Mouse (Mus musculus): ENCODE results near the gene Clns1a. TPM values are rescaled to one million over a fixed set of nuclear protein-coding genes. Genes with fewer than 3 reads are reported as not detected.
A peak's percentile ranks its signal among the peaks of the same experiment; 100 is the strongest.

Gene Clns1a
- polyA plus RNA-seq, 1 experiment from 2014 or later: 299 TPM

GRCm38 (mm10) chr7:97709204-97709603, 12.8 kb downstream of the Clns1a start:
- peaks cover 71% of the 10 kb centered on the region for H3K36me3 ChIP-seq
- no peak overlapping the region for H3K27ac ChIP-seq (replicated peaks)
- no peak for DNase-seq (ENCODE audit: low spot score)
- 93% methylated on average over 3 of the region's 3 CpGs for WGBS
- no peak overlapping the region for H3K4me3 ChIP-seq
- no peaks in the 10 kb centered on the region for H3K4me1 ChIP-seq
- H3K27me3 ChIP-seq (ENCODE audit: low read depth, poor library complexity, severe bottlenecking): no peaks in the 10 kb centered on the region
- no peaks in the 10 kb centered on the region for H3K9me3 ChIP-seq (replicated peaks)

GRCm38 (mm10) chr7:97714651-97715050, 18.2 kb downstream of the Clns1a start:
- 92% methylated on average over 5 of the region's 5 CpGs for WGBS

GRCm38 (mm10) chr7:97717326-97717725, 20.9 kb downstream of the Clns1a start:
- WGBS: 91% methylated on average over 1 of the region's 1 CpGs
- Histone ChIP-seq H3K36me3 (peaks cover 89% of the 10 kb centered on the region), H3K4me1 (no peaks in the 10 kb centered on the region), H3K27ac (replicated peaks) (no peak overlapping the region), H3K27me3 (ENCODE audit: low read depth, poor library complexity, severe bottlenecking) (no peaks in the 10 kb centered on the region), H3K9me3 (replicated peaks) (no peaks in the 10 kb centered on the region), H3K4me3 (no peak overlapping the region)
- DNase-seq (ENCODE audit: low spot score): no peak

More at GRCm38 (mm10) chr7:97714651-97715050, 18.2 kb downstream of the Clns1a start:
- Histone ChIP-seq H3K36me3 (peaks cover 89% of the 10 kb centered on the region), H3K27me3 (ENCODE audit: low read depth, poor library complexity, severe bottlenecking) (no peaks in the 10 kb centered on the region), H3K9me3 (replicated peaks) (no peaks in the 10 kb centered on the region), H3K27ac (replicated peaks) (no peak overlapping the region), H3K4me3 (no peak overlapping the region), H3K4me1 (no peaks in the 10 kb centered on the region)
- DNase-seq (ENCODE audit: low spot score): no peak

- 75% methylated on average over 5 of the region's 5 CpGs for WGBS
- Histone ChIP-seq H3K9me3 (replicated peaks) (no peaks in the 10 kb centered on the region), H3K4me1 (no peaks in the 10 kb centered on the region), H3K27me3 (ENCODE audit: low read depth, poor library complexity, severe bottlenecking) (no peaks in the 10 kb centered on the region), H3K4me3 (no peak overlapping the region), H3K27ac (replicated peaks) (no peak overlapping the region), H3K36me3 (peaks cover 83% of the 10 kb centered on the region)
- no peak for DNase-seq (ENCODE audit: low spot score)
These were observed 22.6 kb downstream of the Clns1a start for GRCm38 (mm10) chr7:97719078-97719477.

- Histone ChIP-seq H3K4me3 (no peak overlapping the region), H3K27ac (replicated peaks) (no peak overlapping the region), H3K36me3 (peaks cover 76% of the 10 kb centered on the region), H3K4me1 (no peaks in the 10 kb centered on the region), H3K27me3 (ENCODE audit: low read depth, poor library complexity, severe bottlenecking) (no peaks in the 10 kb centered on the region), H3K9me3 (replicated peaks) (no peaks in the 10 kb centered on the region)
- no peak for DNase-seq (ENCODE audit: low spot score)
- WGBS: 81% methylated on average over 5 of the region's 5 CpGs
These were observed 23.7 kb downstream of the Clns1a start for GRCm38 (mm10) chr7:97720109-97720508.

- peaks cover 70% of the 10 kb centered on the region for H3K36me3 ChIP-seq
- H3K27ac ChIP-seq (replicated peaks): no peak overlapping the region
- DNase-seq (ENCODE audit: low spot score): no peak
- no peaks in the 10 kb centered on the region for H3K27me3 ChIP-seq (ENCODE audit: low read depth, poor library complexity, severe bottlenecking)
- H3K9me3 ChIP-seq (replicated peaks): no peaks in the 10 kb centered on the region
- H3K4me1 ChIP-seq: 0 out of 2 replicates have a peak, but pooled peaks cover 3% of the 10 kb centered on the region
- whole genome bisulfite sequencing: 96% methylated on average over 7 of the region's 7 CpGs
- H3K4me3 ChIP-seq: no peak overlapping the region
These were observed 26.0 kb downstream of the Clns1a start for GRCm38 (mm10) chr7:97722278-97722918.

- Histone ChIP-seq H3K4me1 (peaks cover 12% of the 10 kb centered on the region), H3K27ac (replicated peaks) (no peak overlapping the region), H3K27me3 (ENCODE audit: low read depth, poor library complexity, severe bottlenecking) (no peaks in the 10 kb centered on the region), H3K4me3 (no peak overlapping the region), H3K36me3 (peaks cover 55% of the 10 kb centered on the region), H3K9me3 (replicated peaks) (no peaks in the 10 kb centered on the region)
- no peak for DNase-seq (ENCODE audit: low spot score)
- WGBS: 90% methylated on average over 11 of the region's 11 CpGs
These were observed 27.5 kb downstream of the Clns1a start for GRCm38 (mm10) chr7:97723646-97724538.

- Histone ChIP-seq H3K36me3 (peaks cover 40% of the 10 kb centered on the region), H3K9me3 (replicated peaks) (no peaks in the 10 kb centered on the region), H3K27me3 (ENCODE audit: low read depth, poor library complexity, severe bottlenecking) (no peaks in the 10 kb centered on the region), H3K27ac (replicated peaks) (no peak overlapping the region), H3K4me3 (no peak overlapping the region), H3K4me1 (peaks cover 27% of the 10 kb centered on the region)
- DNase-seq (ENCODE audit: low spot score): no peak
- WGBS: 93% methylated on average over 6 of the region's 6 CpGs
These were observed 29.0 kb downstream of the Clns1a start for GRCm38 (mm10) chr7:97725401-97725800.

GRCm38 (mm10) chr7:97726080-97726479, 29.6 kb downstream of the Clns1a start:
- Histone ChIP-seq H3K36me3 (peaks cover 33% of the 10 kb centered on the region), H3K9me3 (replicated peaks) (no peaks in the 10 kb centered on the region)
- WGBS: 82% methylated on average over 7 of the region's 7 CpGs

GRCm38 (mm10) chr7:97726778-97727177, 30.3 kb downstream of the Clns1a start:
- Histone ChIP-seq H3K27ac (replicated peaks) (no peak overlapping the region), H3K4me3 (no peak overlapping the region), H3K36me3 (peaks cover 32% of the 10 kb centered on the region), H3K27me3 (ENCODE audit: low read depth, poor library complexity, severe bottlenecking) (no peaks in the 10 kb centered on the region), H3K4me1 (peaks cover 40% of the 10 kb centered on the region), H3K9me3 (replicated peaks) (no peaks in the 10 kb centered on the region)
- WGBS: 66% methylated on average over 7 of the region's 7 CpGs
- no peak for DNase-seq (ENCODE audit: low spot score)

More at GRCm38 (mm10) chr7:97726080-97726479, 29.6 kb downstream of the Clns1a start:
- Histone ChIP-seq H3K4me3 (no peak overlapping the region), H3K4me1 (peaks cover 34% of the 10 kb centered on the region), H3K27ac (replicated peaks) (no peak overlapping the region), H3K27me3 (ENCODE audit: low read depth, poor library complexity, severe bottlenecking) (no peaks in the 10 kb centered on the region)
- no peak for DNase-seq (ENCODE audit: low spot score)

- H3K27me3 ChIP-seq (ENCODE audit: low read depth, poor library complexity, severe bottlenecking): no peaks in the 10 kb centered on the region
- peaks cover 19% of the 10 kb centered on the region for H3K36me3 ChIP-seq
- H3K4me1 ChIP-seq: peaks cover 42% of the 10 kb centered on the region
- H3K4me3 ChIP-seq: 0 out of 2 replicates have a peak overlapping the region, but pooled peaks have one; percentile 7
- H3K27ac ChIP-seq (replicated peaks): peak overlapping the region; percentile 76
- 32% methylated on average over 14 of the region's 14 CpGs for WGBS
- no peak for DNase-seq (ENCODE audit: low spot score)
- no peaks in the 10 kb centered on the region for H3K9me3 ChIP-seq (replicated peaks)
These were observed 32.5 kb downstream of the Clns1a start for GRCm38 (mm10) chr7:97728666-97729614.

- Histone ChIP-seq H3K36me3 (peaks cover 12% of the 10 kb centered on the region), H3K9me3 (replicated peaks) (no peaks in the 10 kb centered on the region), H3K27me3 (ENCODE audit: low read depth, poor library complexity, severe bottlenecking) (no peaks in the 10 kb centered on the region), H3K27ac (replicated peaks) (no peak overlapping the region), H3K4me1 (peaks cover 50% of the 10 kb centered on the region), H3K4me3 (no peak overlapping the region)
- peak; percentile 56 for DNase-seq (ENCODE audit: low spot score)
- 43% methylated on average over 3 of the region's 3 CpGs for WGBS
These were observed 34.0 kb downstream of the Clns1a start for GRCm38 (mm10) chr7:97730427-97730826.
